Mouse (Mus musculus): ENCODE measurements around the gene Cd72. TPM values are rescaled to one million over a fixed set of nuclear protein-coding genes. Genes with fewer than 3 reads are reported as not detected.
A peak's percentile ranks its signal among the peaks of the same experiment; 100 is the strongest.

Gene Cd72
- polyA plus RNA-seq, 1 experiment from 2014 or later, result 8.8 TPM

DNA sequence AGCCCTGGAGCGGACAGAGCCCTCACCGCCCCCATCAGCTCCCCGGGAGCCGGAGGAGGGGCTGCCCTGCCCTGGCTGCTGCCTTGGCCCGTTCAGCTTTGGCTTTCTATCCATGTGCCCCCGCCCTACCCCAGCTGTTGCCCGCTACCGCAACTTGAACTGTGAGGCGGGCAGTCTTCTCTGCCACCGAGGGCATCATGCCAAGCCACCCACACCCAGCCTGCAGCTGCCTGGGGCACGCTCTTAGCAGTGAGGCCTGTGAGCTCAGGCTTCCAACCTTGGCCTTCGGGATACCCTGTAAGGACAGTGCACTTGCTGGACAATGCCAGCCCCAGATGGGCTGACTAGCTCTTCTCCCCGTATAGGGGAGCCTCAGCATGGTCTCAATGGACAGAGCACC lies 7.2 kb downstream of the Cd72 start:
- WGBS, result 86% methylated on average over 12 of the region's 13 CpGs
- H3K27me3 ChIP-seq (replicated peaks; ENCODE audit: control insufficient read depth, insufficient read depth, low read length), result no peaks in the 10 kb centered on the region
- no peak for DNase-seq (ENCODE audit: low spot score)
- no peak overlapping the region for H3K9ac ChIP-seq (ENCODE audit: low read length)
- no peak overlapping the region for H3K4me3 ChIP-seq (ENCODE audit: low read depth, low read length)
- ATAC-seq, result no peak
- H3K27ac ChIP-seq (ENCODE audit: low read depth, low read length), result no peak overlapping the region
- H3K4me2 ChIP-seq (ENCODE audit: low read length), result no peak overlapping the region
- H3K36me3 ChIP-seq (ENCODE audit: control insufficient read depth, insufficient read depth, low read length), result peaks cover 39% of the 10 kb centered on the region
- H3K4me1 ChIP-seq (ENCODE audit: control insufficient read depth, insufficient read depth, low read length), result peaks cover 10% of the 10 kb centered on the region
- no peaks in the 10 kb centered on the region for H3K9me3 ChIP-seq (replicated peaks; ENCODE audit: control insufficient read depth, low read length)

DNA sequence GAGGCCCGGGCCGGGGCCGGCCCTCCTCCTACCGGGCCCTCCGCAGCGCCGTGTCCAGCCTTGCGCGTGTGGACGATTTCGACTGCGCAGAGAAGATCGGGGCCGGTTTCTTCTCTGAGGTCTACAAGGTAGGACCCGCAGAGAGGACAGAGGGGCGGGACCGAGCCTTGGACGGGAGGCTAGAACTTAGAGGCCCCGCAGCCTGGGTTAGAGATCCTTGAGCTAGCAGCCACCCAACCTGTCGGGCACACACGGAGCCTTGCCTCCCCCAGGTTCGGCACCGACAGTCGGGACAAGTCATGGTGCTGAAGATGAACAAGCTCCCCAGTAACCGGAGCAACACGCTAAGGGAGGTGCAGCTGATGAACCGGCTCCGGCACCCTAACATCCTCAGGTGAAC lies 10.9 kb downstream of the Cd72 start:
- ATAC-seq, result peak; percentile 8; the same call in 1 of the 2 replicates
- peak overlapping the region; percentile 92 for H3K27ac ChIP-seq (ENCODE audit: low read depth, low read length)
- peak; percentile 24 for DNase-seq (ENCODE audit: low spot score)
- peak overlapping the region; percentile 91 for H3K4me3 ChIP-seq (ENCODE audit: low read depth, low read length)
- H3K4me2 ChIP-seq (ENCODE audit: low read length), result peak overlapping the region; percentile 90
- H3K36me3 ChIP-seq (ENCODE audit: control insufficient read depth, insufficient read depth, low read length), result peaks cover 38% of the 10 kb centered on the region
- peak overlapping the region; percentile 99 for H3K9ac ChIP-seq (ENCODE audit: low read length)
- no peaks in the 10 kb centered on the region for H3K9me3 ChIP-seq (replicated peaks; ENCODE audit: control insufficient read depth, low read length)
- H3K27me3 ChIP-seq (replicated peaks; ENCODE audit: control insufficient read depth, insufficient read depth, low read length), result no peaks in the 10 kb centered on the region
- under 1% methylated on average over 28 of the region's 28 CpGs for WGBS
- peaks cover 10% of the 10 kb centered on the region for H3K4me1 ChIP-seq (ENCODE audit: control insufficient read depth, insufficient read depth, low read length)

DNA sequence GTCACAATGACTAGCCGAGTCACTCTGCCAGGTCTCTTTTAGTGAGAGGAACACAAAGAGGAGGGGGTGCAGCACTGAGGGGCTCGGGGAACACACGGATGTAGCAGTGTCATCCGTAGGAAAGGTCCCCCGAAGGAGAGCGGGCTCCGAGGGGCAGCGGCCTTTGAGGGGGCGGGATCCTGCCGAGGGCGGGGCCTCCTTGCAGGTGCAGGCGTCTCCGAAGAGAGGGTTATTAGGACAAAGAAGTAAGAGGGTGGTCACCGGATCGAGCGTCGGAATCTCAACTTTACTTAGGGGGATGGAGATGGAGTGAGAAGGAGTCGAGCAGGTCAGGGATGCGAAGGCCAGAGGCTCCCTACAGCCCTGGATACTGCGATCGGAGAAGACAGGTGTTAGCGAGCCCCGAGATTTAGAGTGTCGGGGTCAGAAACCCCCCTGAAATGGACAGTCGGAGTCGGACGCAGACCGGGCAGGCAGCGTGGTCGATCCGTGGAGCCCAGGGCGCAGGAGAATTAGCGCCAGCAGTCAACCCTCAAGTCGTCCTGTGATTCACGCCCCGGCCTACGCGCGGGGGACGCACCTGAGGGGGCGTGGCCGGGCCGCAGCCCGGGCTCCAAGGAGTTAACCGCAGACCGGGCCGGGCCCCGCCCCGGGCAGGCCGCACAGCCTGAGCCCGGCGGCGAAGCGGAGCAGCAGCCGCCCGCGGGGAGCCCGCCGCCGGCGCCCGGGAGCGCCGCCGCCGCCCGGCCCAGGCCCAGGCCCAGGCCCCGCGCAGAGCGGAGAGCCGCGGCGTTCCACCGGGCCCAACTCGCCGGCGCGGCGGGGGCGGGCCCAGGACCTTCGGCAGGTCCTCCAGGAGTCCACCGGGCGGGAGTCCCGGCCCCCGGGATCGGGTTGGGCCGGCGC lies 11.7 kb downstream of the Cd72 start:
- under 1% methylated on average over 78 of the region's 88 CpGs for WGBS
- H3K27ac ChIP-seq (ENCODE audit: low read depth, low read length), result peak overlapping the region; percentile 92
- peak; percentile 84 for DNase-seq (ENCODE audit: low spot score)
- peak; percentile 75 for ATAC-seq
- H3K4me1 ChIP-seq (ENCODE audit: control insufficient read depth, insufficient read depth, low read length), result peaks cover 10% of the 10 kb centered on the region
- H3K9ac ChIP-seq (ENCODE audit: low read length), result peak overlapping the region; percentile 99
- peak overlapping the region; percentile 90 for H3K4me2 ChIP-seq (ENCODE audit: low read length)
- H3K9me3 ChIP-seq (replicated peaks; ENCODE audit: control insufficient read depth, low read length), result no peaks in the 10 kb centered on the region
- no peaks in the 10 kb centered on the region for H3K27me3 ChIP-seq (replicated peaks; ENCODE audit: control insufficient read depth, insufficient read depth, low read length)
- peaks cover 30% of the 10 kb centered on the region for H3K36me3 ChIP-seq (ENCODE audit: control insufficient read depth, insufficient read depth, low read length)
- H3K4me3 ChIP-seq (ENCODE audit: low read depth, low read length), result peak overlapping the region; percentile 91

DNA sequence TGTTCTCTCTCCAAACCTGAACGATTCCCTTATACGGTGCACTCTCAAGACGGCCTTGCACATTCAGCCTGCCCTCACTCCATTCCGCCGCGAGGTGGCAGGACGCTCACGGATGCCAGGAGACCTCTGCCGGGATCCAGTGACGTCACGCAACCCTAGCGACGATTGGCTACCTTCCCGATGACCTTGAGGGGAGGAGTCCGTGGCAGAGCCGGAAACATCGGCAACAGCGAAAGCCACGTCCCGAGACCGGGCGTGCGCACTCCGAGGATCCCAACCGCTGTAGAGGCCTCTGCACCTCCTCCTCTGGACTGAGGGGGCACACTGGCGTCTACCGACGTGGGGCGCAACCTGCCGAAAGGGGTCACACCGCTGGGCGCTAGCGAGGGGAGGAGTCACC lies 12.4 kb downstream of the Cd72 start:
- Histone ChIP-seq H3K4me1 (ENCODE audit: control insufficient read depth, insufficient read depth, low read length) (peaks cover 10% of the 10 kb centered on the region), H3K27ac (ENCODE audit: low read depth, low read length) (peak overlapping the region; percentile 92), H3K27me3 (replicated peaks; ENCODE audit: control insufficient read depth, insufficient read depth, low read length) (no peaks in the 10 kb centered on the region), H3K9me3 (replicated peaks; ENCODE audit: control insufficient read depth, low read length) (no peaks in the 10 kb centered on the region), H3K4me3 (ENCODE audit: low read depth, low read length) (peak overlapping the region; percentile 91), H3K36me3 (ENCODE audit: control insufficient read depth, insufficient read depth, low read length) (peaks cover 23% of the 10 kb centered on the region), H3K9ac (ENCODE audit: low read length) (peak overlapping the region; percentile 99), H3K4me2 (ENCODE audit: low read length) (peak overlapping the region; percentile 90)
- under 1% methylated on average over 33 of the region's 33 CpGs for WGBS
- DNase-seq (ENCODE audit: low spot score) (peak; percentile 100), ATAC-seq (peak; percentile 95)

DNA sequence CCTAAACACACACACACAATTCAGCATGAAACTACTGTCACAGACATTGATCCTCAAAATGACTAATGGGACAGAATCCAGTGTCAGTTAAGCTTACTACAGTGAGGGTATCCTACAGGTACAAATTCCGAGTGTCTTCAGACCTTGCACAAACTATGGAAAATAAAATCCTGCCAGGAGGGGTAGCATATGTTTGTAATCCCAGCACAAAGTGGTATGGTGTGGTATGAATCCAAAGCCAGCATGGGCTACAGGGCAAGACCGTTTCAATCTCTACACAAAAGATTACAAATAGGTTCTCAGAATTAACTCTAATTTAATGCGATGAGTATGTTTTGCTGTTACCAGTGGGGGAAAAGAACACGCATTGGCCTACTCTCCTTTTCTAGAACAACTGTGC lies 12.8 kb downstream of the Cd72 start, which contains the start of gene Tesk1:
TSS of gene Tesk1 (plus strand) at position 301 of the 400 bp plus-strand sequence.
- peak within 1 kb of the TSS; percentile 91 for H3K4me3 ChIP-seq (ENCODE audit: low read depth, low read length)
- peaks cover 19% of the 10 kb centered on the region for H3K36me3 ChIP-seq (ENCODE audit: control insufficient read depth, insufficient read depth, low read length)
- no peaks in the 10 kb centered on the region for H3K9me3 ChIP-seq (replicated peaks; ENCODE audit: control insufficient read depth, low read length)
- ATAC-seq (peak; percentile 10; the same call in 1 of the 2 replicates), DNase-seq (ENCODE audit: low spot score) (no peak)
- 24% methylated on average over 4 of the region's 4 CpGs for WGBS
- H3K27ac ChIP-seq (ENCODE audit: low read depth, low read length), result peak within 1 kb of the TSS; percentile 92
- H3K9ac ChIP-seq (ENCODE audit: low read length), result peak within 1 kb of the TSS; percentile 99
- peaks cover 10% of the 10 kb centered on the region for H3K4me1 ChIP-seq (ENCODE audit: control insufficient read depth, insufficient read depth, low read length)
- peak within 1 kb of the TSS; percentile 90 for H3K4me2 ChIP-seq (ENCODE audit: low read length)
- no peaks in the 10 kb centered on the region for H3K27me3 ChIP-seq (replicated peaks; ENCODE audit: control insufficient read depth, insufficient read depth, low read length)

DNA sequence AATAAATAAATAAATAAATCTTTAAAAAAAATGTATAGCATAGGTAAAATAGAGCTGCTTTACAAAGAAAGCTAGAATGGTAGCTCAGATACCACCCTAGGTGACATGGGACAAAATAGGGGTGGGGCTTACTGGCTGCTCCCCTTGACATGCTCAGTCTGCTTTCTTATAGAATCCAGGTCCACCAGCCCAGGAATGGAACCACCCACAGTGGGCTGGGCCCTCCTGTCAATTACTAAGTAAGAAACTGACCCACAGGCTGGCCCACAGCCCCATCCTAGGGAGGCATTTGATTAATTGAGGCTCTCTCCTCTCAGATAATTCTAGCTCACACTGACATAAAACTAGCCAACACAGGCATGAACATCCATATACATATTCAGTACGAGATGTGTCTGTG lies 21.6 kb downstream of the Cd72 start:
- Histone ChIP-seq H3K4me3 (ENCODE audit: low read depth, low read length) (no peak overlapping the region), H3K36me3 (ENCODE audit: control insufficient read depth, insufficient read depth, low read length) (no peaks in the 10 kb centered on the region), H3K4me2 (ENCODE audit: low read length) (no peak overlapping the region), H3K9ac (ENCODE audit: low read length) (no peak overlapping the region), H3K9me3 (replicated peaks; ENCODE audit: control insufficient read depth, low read length) (no peaks in the 10 kb centered on the region), H3K27me3 (replicated peaks; ENCODE audit: control insufficient read depth, insufficient read depth, low read length) (peaks cover 6% of the 10 kb centered on the region; the same call in 1 of the 2 replicates), H3K27ac (ENCODE audit: low read depth, low read length) (no peak overlapping the region), H3K4me1 (ENCODE audit: control insufficient read depth, insufficient read depth, low read length) (no peaks in the 10 kb centered on the region; the same call in 1 of the 2 replicates)
- DNase-seq (ENCODE audit: low spot score) (no peak), ATAC-seq (no peak)
- 76% methylated on average over 1 of the region's 1 CpGs for WGBS

DNA sequence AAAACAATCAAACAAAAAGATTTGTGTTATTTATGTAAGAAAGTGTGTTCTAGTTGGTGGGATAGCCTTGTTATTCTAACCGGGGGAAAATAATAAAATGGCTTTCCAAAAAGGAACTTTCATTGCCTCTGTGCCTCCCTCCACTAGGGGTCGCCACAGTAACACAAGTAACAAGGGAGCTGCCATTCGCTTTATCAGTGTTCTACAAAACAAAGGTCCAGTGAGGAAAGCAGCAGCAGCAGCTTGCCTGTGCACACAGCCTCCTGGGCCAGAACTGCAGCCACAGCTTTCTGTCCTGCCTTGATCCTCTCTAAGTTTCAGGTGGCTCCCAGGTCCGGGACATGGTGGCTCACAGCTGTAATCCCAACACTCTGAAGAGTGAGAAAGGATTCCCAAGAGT lies 22.7 kb downstream of the Cd72 start:
- Histone ChIP-seq H3K36me3 (ENCODE audit: control insufficient read depth, insufficient read depth, low read length) (peaks cover 7% of the 10 kb centered on the region), H3K9ac (ENCODE audit: low read length) (no peak overlapping the region), H3K27me3 (replicated peaks; ENCODE audit: control insufficient read depth, insufficient read depth, low read length) (peaks cover 17% of the 10 kb centered on the region), H3K4me2 (ENCODE audit: low read length) (no peak overlapping the region), H3K4me3 (ENCODE audit: low read depth, low read length) (no peak overlapping the region), H3K27ac (ENCODE audit: low read depth, low read length) (peak overlapping the region; percentile 82), H3K9me3 (replicated peaks; ENCODE audit: control insufficient read depth, low read length) (no peaks in the 10 kb centered on the region), H3K4me1 (ENCODE audit: control insufficient read depth, insufficient read depth, low read length) (no peaks in the 10 kb centered on the region; the same call in 1 of the 2 replicates)
- WGBS, result under 1% methylated on average over 4 of the region's 4 CpGs
- ATAC-seq, result peak; percentile 74
- peak; percentile 96 for DNase-seq (ENCODE audit: low spot score)

DNA sequence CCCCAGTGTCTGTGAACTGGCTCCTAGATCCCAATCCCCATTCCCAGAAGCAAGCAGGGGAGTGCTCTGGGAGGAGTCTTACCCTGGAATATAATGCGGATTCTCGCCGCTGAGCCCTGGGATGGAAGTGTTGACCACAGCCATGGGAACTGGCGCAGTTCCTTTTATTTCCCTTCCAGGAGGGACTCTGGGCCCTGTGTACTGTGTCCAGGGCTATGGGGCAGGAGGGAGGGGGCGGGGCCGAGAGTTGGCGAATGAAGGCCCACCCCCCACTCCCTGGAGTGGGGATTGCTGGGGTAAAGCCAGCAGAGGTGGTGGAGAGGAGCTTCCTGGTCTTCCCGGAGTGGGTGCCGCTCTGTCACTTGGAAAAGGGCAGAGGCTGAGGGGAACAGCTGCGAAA lies 25.5 kb downstream of the Cd72 start, which contains the start of gene Fam166b:
TSS of gene Fam166b (minus strand) at position 189 of the 400 bp plus-strand sequence.
- H3K9ac ChIP-seq (ENCODE audit: low read length), result peak within 1 kb of the TSS; percentile 25; the same call in 1 of the 2 replicates
- H3K4me2 ChIP-seq (ENCODE audit: low read length), result 0 out of 2 replicates have a peak within 1 kb of the TSS, but pooled peaks have one; percentile 23
- no peaks in the 10 kb centered on the region; the same call in 1 of the 2 replicates for H3K4me1 ChIP-seq (ENCODE audit: control insufficient read depth, insufficient read depth, low read length)
- WGBS, result 7% methylated on average over 10 of the region's 10 CpGs
- no peaks in the 10 kb centered on the region for H3K9me3 ChIP-seq (replicated peaks; ENCODE audit: control insufficient read depth, low read length)
- H3K36me3 ChIP-seq (ENCODE audit: control insufficient read depth, insufficient read depth, low read length), result peaks cover 35% of the 10 kb centered on the region
- DNase-seq (ENCODE audit: low spot score), result peak; percentile 23
- peaks cover 40% of the 10 kb centered on the region for H3K27me3 ChIP-seq (replicated peaks; ENCODE audit: control insufficient read depth, insufficient read depth, low read length)
- H3K27ac ChIP-seq (ENCODE audit: low read depth, low read length), result no peak within 1 kb of the TSS
- H3K4me3 ChIP-seq (ENCODE audit: low read depth, low read length), result no peak within 1 kb of the TSS
- no peak for ATAC-seq

All from forebrain, embryonic 14.5 days (tissue).